Mouse (Mus musculus) limb, embryonic 11.5 days (tissue): ENCODE data around the gene Cox5b. TPM values are rescaled to one million over a fixed set of nuclear protein-coding genes. Genes with fewer than 3 reads are reported as not detected.

Experiments used
- ATAC-seq: fragments of 200-750 bp; cut with Nextera tagmentation; 2 replicates; pipeline ENCODE4 v1.8.0; 2017; ENCODE audit warnings: low read depth; ENCODE audit not compliant: insufficient number of reproducible peaks, low FRiP score, low TSS enrichment
- DNase-seq: peaks from one replicate; pipeline ENCODE4 v3.0.0-alpha.2; 2015; ENCODE audit warnings: low spot score
- H3K27ac ChIP-seq: fragments of 300-500 bp; sonication (generic); replicated peaks from 2 replicates; pipeline ENCODE4 v1.5.1; 2014; ENCODE audit warnings: low read depth, mild to moderate bottlenecking, low read length
- H3K27me3 ChIP-seq: fragments of 300-500 bp; sonication (generic); 2 replicates; pipeline ENCODE4 v1.6.1; 2014; ENCODE audit warnings: mild to moderate bottlenecking, low read length, mixed read lengths; ENCODE audit not compliant: control insufficient read depth, insufficient read depth
- H3K36me3 ChIP-seq: fragments of 300-500 bp; sonication (generic); 2 replicates; pipeline ENCODE4 v1.6.1; 2014; ENCODE audit warnings: mild to moderate bottlenecking, low read length, moderate library complexity, mixed read lengths; ENCODE audit not compliant: control insufficient read depth, insufficient read depth
- H3K4me1 ChIP-seq: fragments of 300-500 bp; sonication (generic); 2 replicates; pipeline ENCODE4 v1.6.1; 2014; ENCODE audit warnings: low read length, mixed read lengths; ENCODE audit not compliant: control insufficient read depth, insufficient read depth
- H3K4me2 ChIP-seq: fragments of 300-500 bp; sonication (generic); 2 replicates; pipeline ENCODE4 v1.6.1; 2014; ENCODE audit warnings: low read depth, mild to moderate bottlenecking, moderate library complexity; ENCODE audit not compliant: severe bottlenecking
- H3K4me3 ChIP-seq: fragments of 300-500 bp; sonication (generic); 2 replicates; pipeline ENCODE4 v1.5.1; 2014; ENCODE audit warnings: low read depth, low read length
- H3K9ac ChIP-seq: fragments of 300-500 bp; sonication (generic); 2 replicates; pipeline ENCODE4 v1.6.1; 2014; ENCODE audit warnings: mild to moderate bottlenecking, low read length
- H3K9me3 ChIP-seq: fragments of 300-500 bp; sonication (generic); 2 replicates; pipeline ENCODE4 v1.6.1; 2016; ENCODE audit warnings: low read length; ENCODE audit not compliant: control insufficient read depth
- WGBS: fragments of 180-500 bp; shearing (Covaris S2); extraction: QIAGEN DNeasy Blood & Tissue Kit; methylation state at CpG from one replicate; pipeline ENCODE4 v1.1.7; 2014; 5-methylcytosine and 5-hydroxymethylcytosine counted together
- microRNA-seq: library from miRNA; unstranded; fragments of <30 nt; microRNA quantifications from one replicate; pipeline ENCODE4, GENCODE M21; 2016
- polyA plus RNA-seq: library from polyadenylated mRNA; unstranded; fragments of >200 nt; fragmentation: Nextera tagmentation; extraction: Ambion mirVana; gene quantifications from 2 replicates; pipeline ENCODE4 v1.2.1, GENCODE M21; 2014

Cox5b gene
- polyA plus RNA-seq, 1 experiment from 2014 or later, result 518 TPM

DNA sequence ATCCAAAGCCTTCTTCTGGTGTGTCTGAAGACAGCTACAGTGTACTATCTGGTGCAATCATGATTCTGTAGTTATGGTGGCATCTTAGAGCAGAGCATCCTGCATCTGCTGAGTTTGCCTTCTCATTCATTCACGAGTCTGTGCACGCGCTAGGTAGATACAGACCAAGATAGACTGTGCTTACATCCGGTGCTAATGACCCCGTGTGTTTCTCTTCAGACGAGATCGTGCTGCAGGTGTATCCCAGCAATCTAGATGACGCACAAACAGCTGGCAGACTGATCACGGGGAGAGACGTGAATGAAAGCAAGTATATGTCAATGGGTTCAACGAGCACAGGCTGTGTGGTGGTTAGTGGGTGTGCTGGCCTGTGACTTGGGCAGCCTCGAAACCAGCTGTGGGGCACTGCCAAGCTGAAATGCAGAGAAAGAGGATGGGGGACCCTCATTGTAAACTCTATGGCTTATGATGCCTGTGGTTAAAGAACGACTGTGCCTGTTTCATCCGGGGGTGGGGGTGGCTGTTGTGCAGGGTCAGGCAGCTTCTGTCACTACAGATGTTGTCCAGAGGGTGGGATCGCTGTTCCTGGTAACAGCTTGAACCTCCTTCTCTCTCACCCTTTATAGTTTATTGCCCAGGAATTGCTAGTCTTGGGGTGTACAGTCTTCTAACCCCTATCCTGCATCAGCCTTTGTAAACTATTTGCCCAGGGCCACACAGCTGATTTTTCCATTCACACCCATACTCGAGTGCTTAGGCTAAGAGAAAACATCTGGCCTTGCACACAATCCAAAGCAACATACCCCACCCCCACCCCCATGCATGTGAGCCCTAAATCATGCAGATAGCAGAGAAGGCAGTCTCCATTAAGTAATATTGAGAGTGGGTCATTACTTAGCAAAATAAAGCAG lies 32.2 kb downstream of the Cox5b start:
- H3K4me2 ChIP-seq, result no peak overlapping the region

DNA sequence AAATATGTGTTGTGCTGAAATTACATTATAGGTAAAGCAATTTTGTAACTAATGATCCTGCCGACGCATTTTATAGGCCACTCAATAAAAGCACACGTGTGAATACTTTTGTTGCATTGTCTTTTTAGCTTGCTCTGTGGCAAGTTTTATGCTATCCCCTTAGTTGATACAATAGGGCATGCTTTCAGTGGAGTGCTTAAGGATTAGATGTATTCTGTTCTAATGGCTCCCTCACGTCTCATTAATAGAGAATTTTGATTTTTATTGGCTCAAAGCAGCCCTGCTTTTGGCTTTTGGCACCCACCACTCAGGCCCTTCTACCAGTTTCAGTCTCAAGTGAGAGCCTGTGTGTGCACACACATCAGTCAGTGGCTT lies 32.8 kb downstream of the Cox5b start:
- Histone ChIP-seq H3K9ac (no peak overlapping the region), H3K27me3 (no peaks in the 10 kb centered on the region), H3K4me1 (peaks cover 10% of the 10 kb centered on the region), H3K4me2 (no peak overlapping the region), H3K9me3 (no peaks in the 10 kb centered on the region), H3K36me3 (no peaks in the 10 kb centered on the region), H3K4me3 (no peak overlapping the region), H3K27ac (peak overlapping the region; percentile 65)
- DNase-seq (no peak), ATAC-seq (no peak)
- 25% methylated on average over 4 of the region's 4 CpGs for WGBS

More for the DNA sequence above, 32.2 kb downstream of the Cox5b start:
- Histone ChIP-seq H3K9me3 (no peaks in the 10 kb centered on the region), H3K9ac (no peak overlapping the region), H3K4me3 (no peak overlapping the region), H3K27ac (peak overlapping the region; percentile 65), H3K4me1 (peaks cover 10% of the 10 kb centered on the region), H3K27me3 (no peaks in the 10 kb centered on the region), H3K36me3 (no peaks in the 10 kb centered on the region)
- DNase-seq, result peak; percentile 62
- 38% methylated on average over 16 of the region's 16 CpGs for WGBS
- peak; percentile 75 for ATAC-seq

DNA sequence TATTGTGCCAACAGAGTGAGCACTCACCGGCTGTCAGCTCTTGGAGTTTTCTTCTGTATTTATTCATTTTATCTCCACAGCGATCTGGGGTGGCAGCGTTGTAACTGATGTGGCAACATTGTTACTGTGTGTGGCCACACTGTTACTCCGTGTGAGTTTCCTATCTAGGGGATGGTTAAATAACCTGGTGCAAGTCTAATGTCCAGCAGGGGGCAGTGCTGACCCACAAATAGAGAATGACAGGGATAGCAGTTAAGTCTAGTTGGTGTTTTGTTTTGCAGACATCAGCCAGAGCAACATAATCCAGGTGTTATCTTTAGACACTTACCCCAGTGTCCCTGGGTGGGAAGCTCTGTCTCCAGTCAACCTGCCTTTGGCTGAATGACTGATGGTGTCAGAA lies 46.1 kb downstream of the Cox5b start:
- Histone ChIP-seq H3K9me3 (no peaks in the 10 kb centered on the region), H3K27ac (no peak overlapping the region), H3K36me3 (no peaks in the 10 kb centered on the region), H3K4me2 (no peak overlapping the region), H3K4me1 (no peaks in the 10 kb centered on the region), H3K27me3 (no peaks in the 10 kb centered on the region), H3K4me3 (no peak overlapping the region), H3K9ac (no peak overlapping the region)
- WGBS, result 15% methylated on average over 4 of the region's 4 CpGs
- ATAC-seq (no peak), DNase-seq (peak; percentile 89)

GRCm38 (mm10) chr1:36739231-36739630 lies 48.0 kb downstream of the Cox5b start:
- no peaks in the 10 kb centered on the region for H3K27me3 ChIP-seq
- H3K36me3 ChIP-seq, result no peaks in the 10 kb centered on the region
- 81% methylated on average over 5 of the region's 5 CpGs for WGBS
- H3K4me3 ChIP-seq, result no peak overlapping the region
- no peak overlapping the region for H3K4me2 ChIP-seq
- no peak for ATAC-seq
- no peak overlapping the region for H3K27ac ChIP-seq
- H3K4me1 ChIP-seq, result peaks cover 2% of the 10 kb centered on the region; the same call in 1 of the 2 replicates
- H3K9me3 ChIP-seq, result no peaks in the 10 kb centered on the region
- no peak overlapping the region for H3K9ac ChIP-seq
- no peak for DNase-seq

DNA sequence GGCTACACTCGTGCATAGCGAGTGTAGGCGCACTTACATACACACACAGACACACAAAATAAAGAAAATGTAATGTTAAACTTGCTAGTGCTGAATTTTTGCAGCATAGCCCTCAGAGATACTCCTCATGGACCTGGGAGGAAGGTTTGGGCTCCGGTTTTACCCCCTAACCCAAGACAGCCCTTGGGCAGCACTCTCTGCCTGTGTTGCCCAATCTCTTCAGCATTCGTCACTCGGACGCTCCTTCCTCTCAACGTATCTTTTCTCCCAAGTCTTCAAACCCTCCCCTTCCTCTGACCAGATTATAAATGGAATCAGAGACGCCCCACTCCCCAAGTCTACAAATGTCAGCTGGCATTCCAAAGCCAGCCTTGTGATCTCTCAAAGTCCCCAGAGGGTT lies 51.8 kb downstream of the Cox5b start:
- ATAC-seq, result no peak
- WGBS, result 76% methylated on average over 9 of the region's 9 CpGs
- peaks cover 3% of the 10 kb centered on the region; the same call in 1 of the 2 replicates for H3K4me1 ChIP-seq

More for the DNA sequence above, 51.8 kb downstream of the Cox5b start:
- Histone ChIP-seq H3K9ac (no peak overlapping the region), H3K27me3 (no peaks in the 10 kb centered on the region), H3K4me2 (no peak overlapping the region), H3K36me3 (no peaks in the 10 kb centered on the region), H3K27ac (no peak overlapping the region), H3K9me3 (no peaks in the 10 kb centered on the region), H3K4me3 (no peak overlapping the region)
- DNase-seq, result no peak

Small RNA genes lying within 50 kb of the gene (microRNA-seq; reads per million reads assigned to microRNA genes)
- gene Gm24133, result not detected

Other genes starting within 250 kb of the Cox5b start
- 29.3 and 36.4 TPM in 2 replicates for gene Lman2l, start 246.2 kb upstream of the Cox5b start, polyA plus RNA-seq
- gene Cnnm4, start 219.8 kb upstream of the Cox5b start, polyA plus RNA-seq, result 16.0 and 16.3 TPM in 2 replicates
- 4.8 and 6.0 TPM in 2 replicates for gene Cnnm3, start 179.6 kb upstream of the Cox5b start, polyA plus RNA-seq
- gene Ankrd23, start 154.6 kb upstream of the Cox5b start, polyA plus RNA-seq, result 7.3 and 8.8 TPM in 2 replicates
- 0.29 and 0.79 TPM in 2 replicates for gene Gm42417, start 152.0 kb upstream of the Cox5b start, polyA plus RNA-seq
- 16.0 and 17.4 TPM in 2 replicates for gene Ankrd39, start 144.0 kb upstream of the Cox5b start, polyA plus RNA-seq
- gene Sema4c, start 133.1 kb upstream of the Cox5b start, polyA plus RNA-seq, result 4.0 and 4.4 TPM in 2 replicates
- 0.36 and 1.4 TPM in 2 replicates for gene Fam178b, start 8.3 kb upstream of the Cox5b start, polyA plus RNA-seq
- gene 4933424G06Rik, start 18.7 kb downstream of the Cox5b start, polyA plus RNA-seq, result 0.31 TPM in 1 of 2 replicates, not detected in the other
- gene Actr1b, start 23.0 kb downstream of the Cox5b start, polyA plus RNA-seq, result 108 and 123 TPM in 2 replicates
- 0.17 and 0.32 TPM in 2 replicates for gene Zap70, start 70.3 kb downstream of the Cox5b start, polyA plus RNA-seq